Mouse (Mus musculus): ENCODE measurements around the gene Olfr813.
"Not testable (repeated sequence)": the region's sequence is repeated elsewhere in the genome, so short reads cannot be mapped to it uniquely, and the experiment has no call there.

Olfr813 gene

DNA sequence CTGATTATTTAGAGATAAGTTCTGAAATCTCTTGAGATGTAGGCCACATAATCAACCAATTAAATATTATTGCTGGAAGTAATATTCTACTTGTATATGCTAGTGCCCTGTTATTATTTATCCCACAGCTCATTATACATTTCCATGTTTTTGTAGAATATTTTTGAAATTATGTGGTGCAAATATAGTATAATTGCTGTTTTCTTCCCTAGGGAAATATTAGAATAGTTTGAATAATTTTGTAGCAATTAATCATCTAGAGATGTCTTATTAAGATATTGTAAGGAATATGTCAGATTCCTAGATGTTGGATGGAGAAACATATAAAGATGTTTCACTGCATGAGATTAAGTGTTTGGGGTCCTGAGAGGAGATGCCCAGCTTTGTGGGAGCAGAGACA lies at the start of gene Olfr813:
TSS of gene Olfr813 (plus strand) at position 301 of the 400 bp plus-strand sequence.
- in situ Hi-C loops (cut with MboI, MseI) = no loop called here

DNA sequence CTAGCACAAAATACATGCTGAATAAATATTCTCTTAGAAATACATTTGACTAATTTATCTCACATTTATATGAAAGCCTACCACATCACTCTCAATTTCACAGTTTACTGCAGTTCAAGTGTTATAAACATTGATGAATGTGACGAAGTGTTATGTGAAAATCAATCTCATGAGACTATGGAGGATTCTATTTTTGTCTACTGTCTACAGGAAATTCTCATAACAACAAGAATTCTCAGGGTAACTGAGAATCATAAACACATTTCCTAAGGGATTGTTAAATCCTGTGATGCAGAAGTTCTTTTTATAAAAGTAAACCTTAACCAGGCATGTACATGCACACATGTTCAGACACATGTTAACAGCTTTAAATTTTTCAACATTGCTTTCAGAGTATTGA lies 9.2 kb upstream of the Olfr813 start, which contains the start of gene Olfr812:
TSS of gene Olfr812 (minus strand) at position 101 of the 400 bp plus-strand sequence.
- in situ Hi-C loops (cut with MboI, MseI) = no loop called here

GRCm38 (mm10) chr10:129847343-129847742 lies 7.8 kb upstream of the Olfr813 start:
- in situ Hi-C loops (cut with MboI, MseI) = no loop called here

DNA sequence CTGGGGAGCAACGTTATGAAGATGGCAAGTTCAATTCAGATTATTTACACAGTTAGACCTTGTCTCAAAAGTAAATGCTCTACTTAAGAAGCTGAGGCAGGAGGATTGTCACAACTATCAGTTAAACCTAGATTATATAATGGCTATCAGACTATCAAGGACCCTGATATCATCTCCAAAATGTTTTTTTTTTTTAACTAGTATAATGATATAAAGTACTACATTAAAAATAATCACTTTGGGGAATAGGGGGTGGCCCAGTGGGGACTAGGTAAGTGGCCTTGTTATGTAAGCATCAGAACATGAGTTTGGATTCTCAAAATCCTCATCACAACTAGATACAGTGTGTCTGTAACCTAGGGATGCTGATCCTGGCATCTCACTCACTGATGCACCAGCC lies 24.6 kb downstream of the Olfr813 start, which contains the start of gene Olfr814:
TSS of gene Olfr814 (minus strand) at position 101 of the 400 bp plus-strand sequence.
- in situ Hi-C loops (cut with MboI, MseI) = not testable (repeated sequence)

- in situ Hi-C loops (cut with MboI, MseI) = not testable (repeated sequence)
Measured at GRCm38 (mm10) chr10:129885496-129885895, 30.3 kb downstream of the Olfr813 start.

DNA sequence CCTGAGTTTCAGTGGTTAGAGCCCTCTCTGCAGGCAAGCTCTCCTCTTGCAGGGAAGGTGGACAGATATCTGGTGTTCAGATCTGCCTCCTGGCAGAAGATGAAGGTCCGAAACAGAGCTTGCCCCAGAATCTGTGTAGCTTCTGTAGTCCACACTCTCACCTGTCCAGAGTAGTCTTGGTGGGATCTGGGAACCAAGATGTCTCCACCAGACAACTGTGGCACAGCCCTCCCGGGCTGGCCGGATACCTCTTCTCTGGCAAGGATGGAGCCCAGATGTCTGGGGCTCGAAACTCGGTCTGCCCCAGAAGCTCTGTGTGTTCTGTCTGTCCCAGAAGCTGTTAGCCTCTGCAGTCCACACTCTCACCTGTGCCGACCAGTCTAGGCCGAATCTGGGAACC lies 30.8 kb downstream of the Olfr813 start:
- in situ Hi-C loops (cut with MboI, MseI) = no loop called here

DNA sequence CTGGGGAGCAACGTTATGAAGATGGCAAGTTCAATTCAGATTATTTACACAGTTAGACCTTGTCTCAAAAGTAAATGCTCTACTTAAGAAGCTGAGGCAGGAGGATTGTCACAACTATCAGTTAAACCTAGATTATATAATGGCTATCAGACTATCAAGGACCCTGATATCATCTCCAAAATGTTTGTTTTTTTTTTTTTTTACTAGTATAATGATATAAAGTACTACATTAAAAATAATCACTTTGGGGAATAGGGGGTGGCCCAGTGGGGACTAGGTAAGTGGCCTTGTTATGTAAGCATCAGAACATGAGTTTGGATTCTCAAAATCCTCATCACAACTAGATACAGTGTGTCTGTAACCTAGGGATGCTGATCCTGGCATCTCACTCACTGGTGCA lies 50.6 kb downstream of the Olfr813 start, which contains the start of gene Olfr815:
TSS of gene Olfr815 (minus strand) at position 101 of the 400 bp plus-strand sequence.
- in situ Hi-C loops (cut with MboI, MseI) = not testable (repeated sequence)
